Mouse (Mus musculus): ENCODE results near the gene Chst10. TPM values are rescaled to one million over a fixed set of nuclear protein-coding genes. Genes with fewer than 3 reads are reported as not detected.
A peak's percentile ranks its signal among the peaks of the same experiment; 100 is the strongest.

Gene Chst10
- total and polyA plus RNA-seq, 3 experiments: 0.31 to 0.43 TPM; not detected in 1

DNA sequence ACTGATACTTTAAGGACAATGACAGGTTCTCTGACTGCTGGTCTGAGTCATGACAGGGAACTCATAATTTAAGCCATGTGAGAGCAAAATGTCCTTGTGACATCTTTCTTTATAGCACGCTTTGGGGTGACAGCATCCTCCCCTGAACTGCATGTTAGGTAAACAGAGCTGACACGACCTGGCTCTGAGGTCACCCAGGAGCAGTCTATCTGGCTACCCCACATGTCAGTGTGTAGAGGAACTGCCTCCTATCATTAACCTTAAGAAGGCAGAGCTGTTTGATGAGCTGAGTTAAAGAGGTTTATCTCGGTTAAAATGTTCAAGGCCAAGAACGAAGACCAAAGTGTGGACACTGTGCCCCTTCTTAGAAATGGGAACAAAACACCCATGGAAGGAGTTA is 16.6 kb downstream of the Chst10 start (continued):
- TF ChIP-seq GABPA (IDR thresholded peaks at IDR 0.05; ENCODE audit: low read depth, low read length): no peak
- peak; percentile 82 for TF ChIP-seq MYB (IDR thresholded peaks at IDR 0.05; ENCODE audit: low read depth, low read length)
- TF ChIP-seq E2F4 (IDR thresholded peaks at IDR 0.05; ENCODE audit: borderline replicate concordance, low read depth, low read length): no peak
- TF ChIP-seq KAT2A (conservative IDR thresholded peaks at IDR 0.05; ENCODE audit: low read depth, low read length): no peak
- TF ChIP-seq CTCF (IDR thresholded peaks at IDR 0.05 in 2 of 3, conservative IDR thresholded peaks at IDR 0.05 in 1 of 3; ENCODE audit: control insufficient read depth in 1 of 3, insufficient read depth in 1 of 3, low read depth in 2 of 3, low read length in 3 of 3, poor library complexity in 1 of 3, severe bottlenecking in 1 of 3): no peak
- no peak for TF ChIP-seq SMC3 (IDR thresholded peaks at IDR 0.05; ENCODE audit: low read depth, low read length)
- TF ChIP-seq MAFK (IDR thresholded peaks at IDR 0.05; ENCODE audit: borderline replicate concordance, low read depth, low read length): peak; percentile 25; the same call in 1 of the 2 replicates

DNA sequence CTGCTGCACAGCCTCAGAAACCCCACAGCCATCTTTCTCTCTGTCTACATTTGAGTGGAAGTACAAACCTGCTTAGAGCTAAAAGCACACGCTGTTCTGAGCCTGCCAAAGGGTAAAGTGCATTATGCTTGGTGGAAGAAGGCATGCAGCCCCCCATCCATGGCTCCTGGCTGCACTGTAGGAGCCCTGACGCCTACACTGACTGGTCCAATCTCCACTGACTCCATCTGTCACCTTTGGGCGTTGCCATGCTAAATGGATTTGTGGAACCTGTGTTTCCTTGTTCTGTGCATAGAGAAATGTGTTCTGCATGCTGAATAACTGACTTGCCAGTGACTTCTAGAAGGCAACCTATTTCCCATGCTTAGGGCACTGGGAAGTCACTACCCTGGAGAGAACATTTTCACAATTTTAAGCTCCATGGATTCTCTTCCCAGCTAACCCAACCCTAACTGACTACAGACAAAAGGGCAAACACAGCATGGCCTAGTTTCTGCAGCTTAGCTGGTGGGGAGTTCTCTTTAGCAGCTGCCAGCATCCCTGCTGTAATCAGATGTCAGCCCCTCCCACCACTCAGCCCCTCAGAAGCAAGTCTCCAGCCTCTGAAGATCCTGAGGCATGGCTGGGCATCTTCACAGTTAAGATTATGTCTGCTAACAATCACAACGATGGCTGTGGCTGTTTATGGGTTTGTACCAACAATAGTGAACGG is 21.1 kb downstream of the Chst10 start:
- no peak for DNase-seq (ENCODE audit: low read depth, low spot score)
- no peak overlapping the region for H3K4me3 ChIP-seq (ENCODE audit: control insufficient read depth in 1 of 2, insufficient read depth in 1 of 2, low read depth in 2 of 2, low read length in 2 of 2)
- H3K9me3 ChIP-seq (replicated peaks; ENCODE audit: insufficient read depth, low read length): no peaks in the 10 kb centered on the region
- H3K36me3 ChIP-seq (ENCODE audit: control insufficient read depth in 1 of 2, insufficient read depth in 2 of 2, low read length in 2 of 2): peaks cover 0 to 8% of the 10 kb centered on the region in 2 experiments; a peak in 2 of 4 replicates
- TF ChIP-seq RCOR1 (IDR thresholded peaks at IDR 0.05; ENCODE audit: low read depth, low read length) (no peak), KAT2A (conservative IDR thresholded peaks at IDR 0.05; ENCODE audit: low read depth, low read length) (no peak), ZKSCAN1 (IDR thresholded peaks at IDR 0.05; ENCODE audit: low read depth, low read length) (no peak)
- no peaks in the 10 kb centered on the region for H3K79me2 ChIP-seq (ENCODE audit: control insufficient read depth, insufficient read depth, low read length, poor library complexity)
- no peaks in the 10 kb centered on the region for H3K27me3 ChIP-seq (ENCODE audit: control insufficient read depth in 1 of 2, insufficient read depth in 2 of 2, low read length in 2 of 2)
- H3K9ac ChIP-seq (ENCODE audit: control insufficient read depth, low read depth, low read length, poor library complexity, severe bottlenecking): no peak overlapping the region
- peaks cover 3 to 7% of the 10 kb centered on the region in 2 experiments; a peak in 3 of 4 replicates for H3K4me1 ChIP-seq (ENCODE audit: control insufficient read depth in 1 of 2, insufficient read depth in 2 of 2, low read length in 2 of 2)
- no peak overlapping the region for H3K27ac ChIP-seq (ENCODE audit: control insufficient read depth, low read depth, low read length)

DNA sequence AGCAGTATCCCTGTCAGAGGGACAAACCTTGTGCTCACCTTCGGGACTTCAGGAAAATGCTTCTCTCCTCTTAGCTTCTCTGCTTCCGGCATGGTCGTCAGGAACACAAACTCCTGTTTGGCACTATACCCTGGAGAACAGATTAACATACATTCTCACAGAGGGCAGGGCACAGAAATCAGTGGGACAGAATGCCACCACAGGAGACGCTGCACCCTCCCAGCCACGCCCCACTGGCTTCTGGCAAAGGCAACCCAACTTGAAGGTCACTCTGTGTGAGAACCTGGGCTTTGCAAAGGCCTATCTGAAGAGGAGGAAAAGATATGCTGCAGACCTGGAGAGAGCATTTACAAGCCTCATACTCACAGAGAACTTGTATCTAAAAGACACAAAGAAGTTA is 24.1 kb downstream of the Chst10 start:
- TF ChIP-seq UBTF (IDR thresholded peaks at IDR 0.05; ENCODE audit: borderline replicate concordance, insufficient read depth, low read depth, low read length) (no peak), CHD1 (IDR thresholded peaks at IDR 0.05; ENCODE audit: low read depth, low read length) (no peak), POLR2AphosphoS2 (IDR thresholded peaks at IDR 0.05; ENCODE audit: low read length) (no peak), BHLHE40 (IDR thresholded peaks at IDR 0.05; ENCODE audit: borderline replicate concordance, low read depth, low read length) (no peak), MYC (IDR thresholded peaks at IDR 0.05; ENCODE audit: low read depth, low read length) (no peak), GATA1 (IDR thresholded peaks at IDR 0.05; ENCODE audit: low read depth, low read length) (no peak)
- Histone ChIP-seq H3K27ac (ENCODE audit: control insufficient read depth, low read depth, low read length) (no peak overlapping the region), H3K4me3 (ENCODE audit: control insufficient read depth in 1 of 2, insufficient read depth in 1 of 2, low read depth in 2 of 2, low read length in 2 of 2) (no peak overlapping the region), H3K9ac (ENCODE audit: control insufficient read depth, low read depth, low read length, poor library complexity, severe bottlenecking) (no peak overlapping the region), H3K79me2 (ENCODE audit: control insufficient read depth, insufficient read depth, low read length, poor library complexity) (no peaks in the 10 kb centered on the region), H3K4me1 (ENCODE audit: control insufficient read depth in 1 of 2, insufficient read depth in 2 of 2, low read length in 2 of 2) (no peaks in the 10 kb centered on the region), H3K9me3 (replicated peaks; ENCODE audit: insufficient read depth, low read length) (no peaks in the 10 kb centered on the region), H3K36me3 (ENCODE audit: control insufficient read depth in 1 of 2, insufficient read depth in 2 of 2, low read length in 2 of 2) (no peaks in the 10 kb centered on the region), H3K27me3 (ENCODE audit: control insufficient read depth in 1 of 2, insufficient read depth in 2 of 2, low read length in 2 of 2) (no peaks in the 10 kb centered on the region)
- no peak for DNase-seq (ENCODE audit: low read depth, low spot score)
